Mouse (Mus musculus): Measurements from ENCODE around the gene Ankrd13b.
"Not testable (repeated sequence)": the region's sequence is repeated elsewhere in the genome, so short reads cannot be mapped to it uniquely, and the experiment has no call there.

Gene Ankrd13b

GRCm38 (mm10) chr11:77489591-77490235 is at the start of gene Ankrd13b:
Gene Ankrd13b (minus strand): TSS chr11:77489678.
- DNase-seq: peak; percentile 45 to 50

DNA sequence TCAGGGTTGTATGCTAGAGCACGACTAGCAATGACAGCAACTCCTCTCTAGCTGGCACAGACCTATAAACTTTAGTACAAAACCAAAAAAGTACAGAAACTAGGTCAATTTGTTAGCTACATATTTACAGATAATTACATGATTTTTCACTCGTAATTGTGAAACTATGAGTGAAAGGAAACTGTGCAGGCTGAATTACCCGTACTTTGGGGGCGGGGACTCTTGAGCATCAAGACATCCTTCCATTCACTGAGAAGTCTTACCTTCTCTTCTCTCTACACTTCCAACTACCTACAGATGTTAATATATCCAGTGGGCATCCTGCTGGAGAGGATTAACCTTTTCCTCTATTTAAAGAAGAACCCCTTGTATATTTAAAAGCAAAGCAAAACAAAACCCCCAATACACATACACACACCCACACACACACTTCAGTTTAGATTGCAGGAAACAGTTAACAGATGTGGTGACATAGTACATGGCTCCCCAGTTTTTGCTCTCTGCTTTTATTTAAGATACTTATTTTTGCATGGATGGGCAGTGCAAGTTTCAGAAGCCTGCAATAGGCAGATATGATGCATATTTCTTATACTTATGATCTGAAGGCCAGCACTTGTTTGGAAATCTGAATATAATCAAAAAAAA is 42.8 kb upstream of the Ankrd13b start:
- DNase-seq: no peak

DNA sequence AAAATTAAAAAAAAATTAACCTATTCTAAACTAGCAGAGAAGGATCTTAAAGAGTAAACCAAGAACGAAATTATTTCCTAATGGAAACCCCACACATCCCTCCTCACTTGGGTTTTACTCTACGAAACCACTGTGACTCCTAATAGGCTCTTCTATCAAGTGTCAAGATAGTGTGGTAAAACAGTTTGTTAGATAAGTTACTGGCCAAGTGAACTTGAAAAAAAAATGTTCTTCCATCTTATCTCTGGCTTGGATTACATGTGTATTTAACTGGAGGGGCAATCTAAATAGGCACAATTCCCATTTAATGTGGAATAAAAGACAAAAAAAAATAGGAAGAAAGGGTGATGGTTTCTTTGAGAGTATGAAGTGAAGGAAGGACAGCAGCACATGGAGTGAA is 41.4 kb upstream of the Ankrd13b start:
- DNase-seq: no peak

DNA sequence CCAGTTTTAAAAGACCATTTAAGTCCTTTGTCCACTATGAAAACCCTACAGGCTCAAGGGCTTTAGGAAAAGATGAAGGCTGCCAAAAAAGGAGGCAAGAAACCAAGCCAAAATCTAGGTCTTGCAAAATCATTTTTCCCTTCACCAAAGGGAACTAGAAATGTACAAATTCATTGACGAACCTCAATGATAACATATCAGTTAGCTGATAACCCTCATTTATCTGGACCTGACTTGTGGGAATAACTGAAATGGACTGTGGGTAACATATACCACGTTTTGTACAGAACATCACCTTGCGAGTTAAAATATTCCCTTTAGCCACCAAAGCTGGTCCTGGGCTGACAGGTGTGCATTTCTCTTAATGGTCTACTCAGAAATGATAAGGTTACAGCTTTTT is 40.2 kb upstream of the Ankrd13b start:
- DNase-seq: no peak

- not testable (repeated sequence) for DNase-seq
These were observed 38.9 kb upstream of the Ankrd13b start for GRCm38 (mm10) chr11:77528420-77528819.

- no peak for DNase-seq
These were observed 36.5 kb upstream of the Ankrd13b start for GRCm38 (mm10) chr11:77525804-77526486.

DNA sequence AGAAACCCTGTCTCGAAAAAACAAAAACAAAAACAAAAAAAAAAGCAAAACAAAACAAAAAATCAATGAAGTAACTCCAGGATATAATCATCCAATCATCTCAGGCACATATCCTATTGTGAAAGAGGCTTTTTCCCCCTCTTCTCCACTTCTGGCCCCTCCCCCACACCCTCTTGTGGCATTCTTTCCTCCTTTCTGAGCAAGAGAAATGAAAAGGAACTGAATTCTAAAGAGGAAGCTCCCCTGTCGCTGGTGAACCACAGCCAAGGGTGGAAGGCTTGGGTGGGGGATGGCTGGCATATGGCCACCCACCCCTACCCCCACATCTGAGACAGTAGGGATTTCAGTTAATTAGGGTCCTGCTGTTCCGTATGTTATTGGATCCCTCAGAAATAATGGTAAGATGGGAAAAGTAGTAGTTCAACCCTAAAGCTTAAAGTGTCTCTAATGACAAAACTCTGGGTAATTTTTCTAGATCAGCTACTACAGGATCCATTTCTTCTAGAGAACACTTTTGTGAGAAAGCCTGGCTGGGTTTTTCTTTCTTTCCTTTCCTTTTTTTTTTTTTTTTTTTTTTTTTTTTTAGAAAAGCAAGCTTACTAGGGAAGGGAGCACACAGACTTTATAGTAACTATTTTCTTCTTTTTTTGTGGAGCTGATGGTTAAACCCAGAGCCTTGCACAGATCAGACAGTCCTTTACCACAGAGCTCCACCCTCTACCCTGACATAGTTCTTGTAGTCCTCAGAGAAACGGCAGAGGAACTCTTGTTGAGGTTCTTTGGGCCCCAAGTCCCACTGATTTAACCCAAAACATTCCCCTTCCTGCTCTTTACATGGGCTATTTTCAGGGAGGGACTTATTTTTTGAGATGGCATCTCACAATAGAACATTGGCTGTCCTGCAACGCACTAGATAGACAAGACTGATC is 31.4 kb upstream of the Ankrd13b start:
- DNase-seq: peak; percentile 46 to 55

DNA sequence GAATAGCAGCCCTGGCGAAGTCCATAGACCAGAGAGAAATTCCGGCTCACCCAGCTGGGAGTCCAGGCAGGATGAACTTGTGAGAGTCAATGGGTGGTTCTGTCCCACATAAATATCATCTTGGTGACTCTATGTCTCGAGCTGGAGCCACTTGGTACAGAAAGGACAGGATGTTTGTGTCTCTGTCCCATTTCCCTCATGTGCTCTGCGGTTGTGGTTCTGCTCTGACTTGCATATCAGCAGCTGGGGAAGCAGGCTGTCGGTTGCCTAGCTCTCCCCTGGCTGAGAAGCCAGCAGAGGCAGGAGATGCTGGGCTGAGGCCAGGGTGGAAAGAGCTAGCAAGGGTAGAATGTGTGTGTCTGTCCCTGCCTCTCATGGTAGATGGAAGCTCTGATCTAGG is 29.6 kb upstream of the Ankrd13b start, which contains the start of gene Gm10392:
TSS of gene Gm10392 (minus strand) at position 156 of the 400 bp plus-strand sequence.
- peak; percentile 72 to 74 for DNase-seq

GRCm38 (mm10) chr11:77518051-77518798 is 28.7 kb upstream of the Ankrd13b start:
- peak; percentile 18 to 20 for DNase-seq

- DNase-seq: no peak
These were observed 27.3 kb upstream of the Ankrd13b start for GRCm38 (mm10) chr11:77516553-77517425.

DNA sequence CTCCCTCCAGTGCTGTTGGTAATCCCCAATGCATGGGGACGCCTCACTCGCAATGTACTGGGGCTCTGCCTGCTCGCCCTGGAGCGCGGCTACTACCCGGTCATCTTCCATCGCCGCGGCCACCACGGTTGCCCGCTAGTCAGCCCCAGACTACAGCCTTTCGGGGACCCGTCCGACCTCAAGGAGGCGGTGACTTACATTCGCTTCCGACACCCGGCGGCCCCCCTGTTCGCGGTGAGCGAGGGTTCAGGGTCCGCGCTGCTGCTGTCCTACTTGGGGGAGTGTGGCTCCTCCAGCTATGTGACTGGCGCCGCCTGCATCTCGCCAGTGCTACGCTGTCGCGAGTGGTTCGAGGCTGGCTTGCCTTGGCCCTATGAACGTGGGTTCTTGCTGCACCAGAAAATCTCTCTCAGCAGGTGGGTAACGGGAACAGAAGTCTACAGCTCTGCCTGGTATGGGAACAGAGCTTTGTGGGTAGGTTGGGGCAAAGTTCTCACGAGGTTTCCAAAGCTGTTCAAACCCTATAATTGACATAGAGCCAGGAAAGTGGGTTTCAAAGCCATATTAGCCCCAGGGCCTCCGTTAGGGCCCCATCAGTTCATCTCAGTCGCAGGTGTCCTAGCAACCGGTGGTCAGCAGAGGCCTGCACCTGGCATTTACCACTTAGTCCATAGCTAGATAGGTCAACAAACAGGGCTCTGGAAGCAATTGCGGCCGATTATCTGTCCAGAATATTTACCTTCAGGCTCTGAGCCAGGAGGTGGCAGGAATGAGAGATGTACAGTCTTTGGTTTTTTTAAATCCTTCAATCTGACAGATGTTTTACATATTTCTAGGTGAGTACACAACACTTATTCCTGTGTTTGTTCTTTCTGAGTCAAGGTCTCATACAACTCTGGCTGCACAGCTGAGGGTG is 26.4 kb upstream of the Ankrd13b start, which contains the start of gene Trp53i13:
TSS of gene Trp53i13 (minus strand) at position 344 of the 916 bp plus-strand sequence.
- DNase-seq: peak in 1 of 2 experiments; percentile 40

- DNase-seq: peak; percentile 61 to 67
These were observed 25.6 kb upstream of the Ankrd13b start, which contains the start of gene Abhd15 for GRCm38 (mm10) chr11:77514832-77515636. Gene Abhd15 (plus strand): TSS chr11:77515121.

DNA sequence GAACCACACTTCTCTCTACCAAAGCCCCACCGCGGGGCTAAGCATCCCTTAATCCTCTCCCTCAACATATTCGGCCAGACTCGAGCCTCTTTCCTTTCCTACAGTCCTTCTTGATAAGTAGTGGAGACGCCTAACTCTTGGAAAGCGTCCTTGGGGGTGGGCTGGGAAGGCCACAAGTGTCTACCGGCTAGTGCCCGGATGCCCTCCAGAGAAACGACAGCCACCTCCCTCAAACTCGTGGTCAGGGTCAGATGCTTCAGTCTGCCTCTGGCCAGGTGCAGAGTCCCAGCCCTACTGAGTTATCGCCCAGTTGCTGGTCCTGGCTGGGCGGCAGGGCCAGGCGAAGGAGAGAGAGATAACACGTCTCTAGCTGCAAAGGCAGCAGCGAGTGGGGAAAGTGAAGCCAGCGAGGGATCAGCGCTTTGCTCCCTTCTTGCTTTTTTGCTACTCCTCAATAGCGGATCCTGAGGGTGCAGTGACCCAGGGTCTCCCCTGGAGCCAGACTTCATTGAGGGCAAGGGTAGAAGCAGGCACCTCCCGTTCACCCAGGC is 24.9 kb upstream of the Ankrd13b start:
- DNase-seq: peak; percentile 24 to 43

DNA sequence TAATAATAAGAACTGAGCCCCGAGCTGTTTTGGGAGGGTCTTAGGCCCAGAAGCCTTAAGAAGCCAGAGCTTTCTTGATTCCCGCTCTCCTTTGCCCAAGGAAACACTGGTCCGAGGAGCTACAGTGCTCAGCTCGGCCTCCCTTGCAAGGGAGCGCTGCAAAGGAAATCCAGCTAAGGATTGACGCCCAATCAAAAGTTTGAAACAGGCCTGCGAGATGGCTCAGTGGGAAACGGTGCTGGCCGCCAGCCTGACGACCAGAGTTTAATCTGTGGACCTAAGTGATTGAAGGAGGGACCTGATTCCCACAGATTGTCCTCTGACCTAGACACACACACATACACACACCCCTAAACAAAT is 24.3 kb upstream of the Ankrd13b start:
- DNase-seq: peak in 1 of 2 experiments; percentile 22

GRCm38 (mm10) chr11:77512891-77513810 is 23.7 kb upstream of the Ankrd13b start:
- DNase-seq: peak; percentile 87 to 88

DNA sequence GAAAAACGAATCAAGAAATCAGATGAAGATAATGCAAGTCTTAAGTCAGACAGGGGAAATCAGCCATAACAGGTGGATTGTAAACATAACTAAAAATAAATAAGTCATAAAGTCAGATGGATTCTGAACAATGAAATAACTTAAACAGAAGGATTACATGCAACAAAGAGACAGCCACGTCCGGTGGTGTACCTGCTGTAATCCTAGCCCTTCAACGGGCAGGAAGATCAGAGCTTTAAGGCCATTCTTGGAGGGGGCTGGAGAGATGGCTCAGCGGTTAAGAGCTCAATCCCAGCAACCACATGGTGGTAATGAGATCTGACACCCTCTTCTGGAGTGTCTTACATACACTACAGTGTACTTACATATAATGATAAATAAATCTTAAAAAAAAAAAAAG is 21.9 kb upstream of the Ankrd13b start:
- no peak for DNase-seq

Measured in B cell, adult 2 months (primary cell).